Mouse (Mus musculus): ENCODE results near the gene Gm5737.

The Gm5737 gene

DNA sequence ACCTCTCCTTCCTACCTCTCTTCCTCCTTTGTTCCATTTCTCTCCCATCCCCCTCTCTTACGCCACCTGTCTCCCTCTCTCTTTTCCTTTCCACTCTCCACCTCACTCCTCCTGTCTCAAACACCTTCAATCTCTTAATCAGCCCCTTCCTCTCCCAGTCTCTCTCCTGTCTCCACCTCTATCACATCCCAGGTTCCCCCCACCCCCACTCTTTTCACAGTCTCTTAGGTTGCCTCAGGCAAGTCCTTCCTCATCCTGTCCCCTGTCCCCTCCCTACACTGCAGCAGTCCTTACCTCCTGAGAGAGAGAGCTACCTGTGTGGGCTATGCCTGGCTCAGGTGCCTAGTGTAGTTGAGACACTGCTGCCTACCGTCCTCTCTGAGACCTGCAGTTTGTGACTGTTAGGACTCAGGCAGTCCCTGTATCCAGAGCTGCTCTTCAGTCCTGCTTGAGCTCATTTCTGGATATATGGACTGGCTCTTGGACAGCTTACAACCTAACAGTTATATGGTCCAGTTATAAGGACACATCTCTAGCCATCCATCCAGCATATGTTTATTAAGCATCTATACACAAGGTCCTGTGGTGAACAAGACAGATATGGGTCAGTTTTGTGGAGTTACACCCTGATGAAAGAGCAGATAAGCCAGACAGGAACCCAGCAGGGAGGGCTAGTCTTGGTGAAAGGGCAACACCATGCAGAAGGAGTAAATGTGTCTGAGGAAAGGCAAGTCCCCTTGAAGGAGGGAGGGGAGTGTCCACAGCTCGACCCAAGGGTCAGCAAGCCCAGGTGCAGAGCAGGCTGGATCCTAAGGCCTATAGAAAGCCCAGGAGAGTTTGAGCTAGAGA lies 63.6 kb downstream of the Gm5737 start:
- DNase-seq (ENCODE audit: low spot score) = no peak

DNA sequence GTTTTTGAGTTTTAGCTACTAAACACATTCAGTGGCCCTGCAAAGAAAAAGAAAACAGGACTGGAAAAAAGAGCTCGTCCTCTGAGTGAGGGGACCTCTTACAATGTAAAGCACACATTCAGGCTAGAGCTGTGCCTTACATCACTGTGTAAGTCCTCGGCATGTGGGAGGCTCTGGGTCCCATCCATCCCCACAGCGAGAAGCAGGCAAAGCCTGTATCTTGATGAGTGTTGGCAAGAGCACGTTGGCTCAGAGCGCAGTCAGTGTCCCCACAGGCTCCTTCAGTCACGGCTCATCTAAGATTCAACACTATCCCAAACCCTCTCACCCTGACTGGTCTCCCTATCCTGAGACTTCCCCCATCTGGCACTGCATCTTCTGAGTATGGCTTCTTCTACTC lies 66.1 kb downstream of the Gm5737 start:
- no peak for DNase-seq (ENCODE audit: low spot score)

DNA sequence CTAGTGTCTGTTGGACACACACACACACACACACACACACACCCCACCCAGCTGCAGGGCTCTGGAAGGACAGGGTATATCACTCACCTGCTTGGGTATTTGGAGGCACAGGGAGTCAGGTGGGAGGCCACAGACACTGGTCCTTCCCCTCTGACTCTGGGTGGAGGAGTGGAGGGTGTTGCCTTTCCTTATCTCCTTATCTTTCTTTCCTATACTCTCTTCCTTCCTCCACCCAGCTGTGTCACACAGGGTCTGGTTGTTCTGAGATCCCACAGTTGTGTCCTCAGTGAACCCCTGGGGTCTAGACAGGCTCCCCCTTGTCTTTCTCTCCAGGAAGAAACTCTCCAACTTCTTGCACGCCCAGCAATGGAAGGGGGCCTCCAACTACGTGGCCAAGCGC lies 67.8 kb downstream of the Gm5737 start:
- DNase-seq (ENCODE audit: low spot score) = no peak

DNA sequence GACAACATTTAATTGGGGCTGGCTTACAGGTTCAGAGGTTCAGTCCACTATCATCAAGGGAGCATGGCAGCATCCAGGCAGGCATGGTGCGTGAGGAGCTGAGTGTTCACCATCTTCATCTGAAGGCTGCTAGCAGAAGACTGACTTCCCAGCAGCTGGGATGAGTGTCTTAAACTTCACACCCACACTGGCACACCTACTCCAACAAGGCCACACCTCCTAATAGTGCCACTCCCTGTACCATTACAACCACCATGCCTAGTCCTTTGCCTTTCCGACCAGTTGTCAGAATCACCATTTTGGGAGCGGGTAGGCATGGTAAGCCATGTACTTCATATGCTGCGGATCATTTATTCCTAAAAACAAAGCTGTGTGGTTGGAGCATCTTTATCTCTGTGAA lies 68.6 kb downstream of the Gm5737 start:
- DNase-seq (ENCODE audit: low spot score) = no peak
